In the genomic region with DNA sequence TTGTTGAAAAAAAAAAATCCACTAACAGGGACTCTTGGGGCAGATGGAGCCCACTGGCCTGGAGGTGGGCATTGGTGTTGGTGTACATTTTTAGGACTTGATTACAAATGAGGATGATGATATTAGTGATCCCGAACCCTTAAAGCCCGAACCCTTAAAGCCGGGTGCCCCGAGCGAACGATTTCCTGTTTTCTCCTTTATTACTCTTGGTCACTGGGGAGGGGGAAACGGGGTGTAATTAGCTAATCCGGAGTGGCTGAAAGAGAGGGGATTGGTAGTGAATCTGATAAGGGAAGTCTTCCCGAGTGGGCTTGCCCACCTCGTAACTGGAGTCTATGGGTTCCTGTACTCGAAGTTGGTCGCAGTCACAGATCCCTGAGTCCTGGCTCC, we compare ENCODE assay signal across 8 mouse cellular contexts. TPM values are rescaled to one million over a fixed set of nuclear protein-coding genes. Genes with fewer than 3 reads are reported as not detected.
DNase-seq lines count a peak whose midpoint lies in the region; ATAC-seq and TF ChIP-seq lines count a peak whose summit lies in the region.

No protein-coding gene starts in this region.

- WGBS in forebrain, embryonic 16.5 days: under 1% methylated on average over 12 of the region's 12 CpGs
- 0% methylated on average over 12 of the region's 12 CpGs for WGBS in kidney, embryonic 16.5 days
- WGBS in midbrain, embryonic 11.5 days: under 1% methylated on average over 12 of the region's 12 CpGs

- peak overlapping the region; percentile 100 for H3K4me3 ChIP-seq in layer of hippocampus, adult 2 months
- peak overlapping the region; percentile 66 for H3K4me3 ChIP-seq in forebrain, embryonic 16.5 days (replicated peaks; ENCODE audit: low read length)
- peak overlapping the region; percentile 99 for H3K4me3 ChIP-seq in kidney, embryonic 16.5 days (ENCODE audit: low read length)
- peak overlapping the region; percentile 99 for H3K4me3 ChIP-seq in midbrain, embryonic 11.5 days (ENCODE audit: low read depth, low read length)

- no peak for DNase-seq in layer of hippocampus, adult 2 months (ENCODE audit: low spot score in 2 of 2)
- DNase-seq in layer of hippocampus, adult 9-11 months: no peak
- DNase-seq in NIH3T3 (ENCODE audit: low read depth): peak; percentile 53
- DNase-seq in midbrain, embryonic 11.5 days (ENCODE audit: low spot score, missing footprints): peak; percentile 93
- no peak for DNase-seq in left cerebral cortex, postnatal 4 days
- DNase-seq in layer of hippocampus, adult 11-12 months (ENCODE audit: low spot score): no peak

- no peak for TF ChIP-seq CTCF in layer of hippocampus, adult 2 months (conservative IDR thresholded peaks at IDR 0.05)

- no peak for ATAC-seq in forebrain, embryonic 16.5 days
- no peak for ATAC-seq in kidney, embryonic 16.5 days (ENCODE audit: low FRiP score, low TSS enrichment)
- ATAC-seq in midbrain, embryonic 11.5 days (ENCODE audit: low FRiP score): no peak

- H3K9ac ChIP-seq in forebrain, embryonic 16.5 days (replicated peaks; ENCODE audit: low read depth, low read length): peak overlapping the region; percentile 98
- peak overlapping the region; percentile 100 for H3K9ac ChIP-seq in kidney, embryonic 16.5 days (replicated peaks; ENCODE audit: low read length)
- H3K9ac ChIP-seq in midbrain, embryonic 11.5 days (ENCODE audit: low read length): peak overlapping the region; percentile 99

- H3K4me1 ChIP-seq in forebrain, embryonic 16.5 days (replicated peaks; ENCODE audit: control insufficient read depth, insufficient read depth, low read length): peaks cover 23% of the 10 kb centered on the region
- peaks cover 19% of the 10 kb centered on the region for H3K4me1 ChIP-seq in kidney, embryonic 16.5 days (ENCODE audit: insufficient read depth, low read length)
- peaks cover 9% of the 10 kb centered on the region for H3K4me1 ChIP-seq in midbrain, embryonic 11.5 days (ENCODE audit: control insufficient read depth, insufficient read depth, low read length)

- no peaks in the 10 kb centered on the region for H3K27me3 ChIP-seq in forebrain, embryonic 16.5 days (replicated peaks; ENCODE audit: control insufficient read depth, insufficient read depth, low read length)
- H3K27me3 ChIP-seq in kidney, embryonic 16.5 days (ENCODE audit: insufficient read depth, low read length): no peaks in the 10 kb centered on the region
- no peaks in the 10 kb centered on the region for H3K27me3 ChIP-seq in midbrain, embryonic 11.5 days (ENCODE audit: control insufficient read depth, insufficient read depth, low read length)

- intact Hi-C loops in left cerebral cortex, postnatal 4 days (cut with DNase I): loop anchor here (10.0 kb wide), 1 partner anchor 228 kb away; no protein-coding TSS in a partner anchor

- H3K27ac ChIP-seq in layer of hippocampus, adult 2 months: peak overlapping the region; percentile 99
- peak overlapping the region; percentile 99; the same call in 1 of the 2 replicates for H3K27ac ChIP-seq in forebrain, embryonic 16.5 days (ENCODE audit: low read length)
- peak overlapping the region; percentile 98 for H3K27ac ChIP-seq in kidney, embryonic 16.5 days (ENCODE audit: low read length)
- peak overlapping the region; percentile 98 for H3K27ac ChIP-seq in midbrain, embryonic 11.5 days (ENCODE audit: low read depth, low read length)

- H3K9me3 ChIP-seq in forebrain, embryonic 16.5 days (ENCODE audit: control insufficient read depth, low read length): no peaks in the 10 kb centered on the region
- no peaks in the 10 kb centered on the region for H3K9me3 ChIP-seq in kidney, embryonic 16.5 days (ENCODE audit: low read length)
- H3K9me3 ChIP-seq in midbrain, embryonic 11.5 days (ENCODE audit: control insufficient read depth, low read length): no peaks in the 10 kb centered on the region

- no peaks in the 10 kb centered on the region for H3K36me3 ChIP-seq in forebrain, embryonic 16.5 days (ENCODE audit: control insufficient read depth, insufficient read depth)
- H3K36me3 ChIP-seq in kidney, embryonic 16.5 days (ENCODE audit: insufficient read depth, low read length): no peaks in the 10 kb centered on the region
- H3K36me3 ChIP-seq in midbrain, embryonic 11.5 days (ENCODE audit: control insufficient read depth, insufficient read depth, low read length): no peaks in the 10 kb centered on the region

- peak overlapping the region; percentile 73 for H3K4me2 ChIP-seq in forebrain, embryonic 16.5 days (ENCODE audit: low read length)
- H3K4me2 ChIP-seq in kidney, embryonic 16.5 days (replicated peaks; ENCODE audit: low read depth, low read length): peak overlapping the region; percentile 65
- peak overlapping the region; percentile 74 for H3K4me2 ChIP-seq in midbrain, embryonic 11.5 days

RNA-seq across cellular contexts. Expression of a gene that starts 1.0 kb away (rescaled TPM):
- 100 to 1,000 TPM; 128 to 133 TPM for total RNA-seq in layer of hippocampus, adult 2 months (2021)
- 81.7 and 87.3 TPM in 2 replicates for polyA plus RNA-seq in forebrain, embryonic 16.5 days (2015; fragmentation: Nextera tagmentation; extraction: Ambion mirVana)
- polyA plus RNA-seq in kidney, embryonic 16.5 days (2015; fragmentation: Nextera tagmentation; extraction: Ambion mirVana): 91.1 and 97.7 TPM in 2 replicates
- polyA plus RNA-seq in midbrain, embryonic 11.5 days (2014; fragmentation: Nextera tagmentation; extraction: Ambion mirVana): 78.6 and 82.4 TPM in 2 replicates
- 100 to 1,000 TPM in 1 of 2 experiments, 10 to 100 TPM in 1; 93.4 to 100 TPM for total RNA-seq in left cerebral cortex, postnatal 4 days (2021)

Comparison
In these comparisons a context has a peak if more than half of its experiments do, and no peak if none do; other contexts are left out.
1. DNase-seq: peak in NIH3T3 (single experiment) and midbrain, embryonic 11.5 days (single experiment); none in layer of hippocampus, adult 2 months (0 of 2), layer of hippocampus, adult 9-11 months (single experiment), left cerebral cortex, postnatal 4 days (single experiment) and layer of hippocampus, adult 11-12 months (single experiment).
2. Peak in every context shown above with its lines, with median percentiles within 50 percentile points of each other: H3K27ac ChIP-seq, H3K4me3 ChIP-seq, H3K4me2 ChIP-seq and H3K9ac ChIP-seq.